Mouse (Mus musculus) heart, embryonic 16.5 days (tissue): ENCODE results near the gene D030056L22Rik. TPM values are rescaled to one million over a fixed set of nuclear protein-coding genes. Genes with fewer than 3 reads are reported as not detected.

Experiments
- polyA plus RNA-seq: library from polyadenylated mRNA; unstranded; fragments of >200 nt; fragmentation: Nextera tagmentation; extraction: Ambion mirVana; gene quantifications from 2 replicates; pipeline ENCODE4 v1.2.1, GENCODE M21; 2015

The D030056L22Rik gene
- polyA plus RNA-seq, 1 experiment from 2014 or later: 27.9 TPM

Other genes with a start within 250 kb of the D030056L22Rik start
- gene Ostf1, start 81.4 kb upstream of the D030056L22Rik start, polyA plus RNA-seq: 89.5 and 94.1 TPM in 2 replicates
- 8.0 and 8.3 TPM in 2 replicates for gene Nmrk1, start 81.2 kb upstream of the D030056L22Rik start, polyA plus RNA-seq
- 23.3 and 25.5 TPM in 2 replicates for gene Carnmt1, start 42.4 kb upstream of the D030056L22Rik start, polyA plus RNA-seq
- 0.35 and 0.43 TPM in 2 replicates for gene Trpm6, start 36.8 kb downstream of the D030056L22Rik start, polyA plus RNA-seq